Mouse (Mus musculus) ES-E14 (cell line): ENCODE data around the gene Gpr182.

Experiments
- CHD2 ChIP-seq: IDR thresholded peaks from 2 replicates; pipeline ENCODE4 v1.6.1; 2014; ENCODE audit warnings: mild to moderate bottlenecking, low read depth, low read length, inconsistent platforms
- HCFC1 ChIP-seq: IDR thresholded peaks from 2 replicates; pipeline ENCODE4 v1.6.1; 2012; ENCODE audit warnings: low read length, inconsistent platforms, borderline replicate concordance; ENCODE audit not compliant: insufficient read depth
- MAFK ChIP-seq: IDR thresholded peaks from 2 replicates; pipeline ENCODE4 v1.6.1; 2014; ENCODE audit warnings: mild to moderate bottlenecking, low read depth, low read length, inconsistent platforms; ENCODE audit not compliant: insufficient read depth
- ZC3H11A ChIP-seq: IDR thresholded peaks from 2 replicates; pipeline ENCODE4 v1.6.1; 2012; ENCODE audit warnings: low read depth, mild to moderate bottlenecking, inconsistent platforms, low read length, borderline replicate concordance
- ZNF384 ChIP-seq: IDR thresholded peaks from 2 replicates; pipeline ENCODE4 v1.6.1; 2012; ENCODE audit warnings: low read depth, low read length, inconsistent platforms

DNA sequence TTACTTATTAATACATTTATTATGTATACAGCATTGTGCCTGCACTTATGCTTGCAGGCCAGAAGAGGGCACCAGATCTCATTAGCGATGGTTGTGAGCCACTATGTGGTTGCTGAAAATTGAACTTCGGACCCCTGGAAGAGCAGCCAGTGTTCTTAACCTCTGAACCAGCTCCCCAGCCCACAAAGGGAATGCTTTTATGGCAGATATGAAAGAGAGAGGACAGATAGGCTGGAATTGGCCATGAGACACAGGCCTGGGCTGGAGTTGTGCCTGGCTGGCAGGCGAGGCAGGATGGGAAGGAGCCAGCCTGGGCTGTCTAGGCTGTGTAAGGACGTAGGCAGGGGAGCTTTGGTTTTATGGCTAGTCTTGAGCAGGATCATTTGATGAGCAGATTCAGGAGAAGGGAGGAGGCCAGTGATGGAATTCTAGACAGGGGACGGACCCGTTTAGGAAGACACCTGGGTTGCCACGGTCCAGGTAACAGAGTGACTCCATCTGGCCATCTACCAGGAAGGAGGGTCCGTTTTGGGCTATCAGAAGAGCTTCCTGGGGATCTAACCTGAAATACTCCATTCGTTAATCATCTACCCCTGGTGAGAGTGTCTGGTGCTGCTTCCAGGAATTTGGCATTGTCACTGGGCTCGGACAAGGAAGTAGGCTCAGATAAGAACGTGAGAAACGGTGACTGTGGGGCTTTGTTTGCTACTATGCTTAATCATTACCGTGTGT is 13.2 kb downstream of the Gpr182 start:
- TF ChIP-seq HCFC1 (no peak), ZNF384 (no peak), MAFK (no peak), ZC3H11A (peak; percentile 59; the same call in 1 of the 2 replicates), CHD2 (no peak)
